Mouse (Mus musculus) G1E (cell line): ENCODE results near the gene Spata32. TPM values are rescaled to one million over a fixed set of nuclear protein-coding genes. Genes with fewer than 3 reads are reported as not detected.

Experiments
- ATAC-seq: 2 replicates; pipeline ENCODE4 v1.8.0; 2016; ENCODE audit warnings: mild to moderate bottlenecking; ENCODE audit not compliant: insufficient number of reproducible peaks, poor library complexity, low FRiP score, severe bottlenecking; ENCODE audit errors: extremely low read depth
- DNase-seq: peaks from one replicate; pipeline ENCODE4 v3.0.0; 2012; ENCODE audit warnings: low spot score
- H3K27me3 ChIP-seq: 2 replicates; pipeline ENCODE4 v1.6.1; 2012; ENCODE audit warnings: mild to moderate bottlenecking, low read length, inconsistent platforms; ENCODE audit not compliant: insufficient read depth
- H3K36me3 ChIP-seq: replicated peaks from 2 replicates; pipeline ENCODE3; 2012; ENCODE audit warnings: mild to moderate bottlenecking, inconsistent platforms
- H3K4me1 ChIP-seq: 2 replicates; pipeline ENCODE4 v1.6.1; 2012; ENCODE audit warnings: low read depth, low read length, inconsistent platforms, mixed read lengths; ENCODE audit not compliant: insufficient read depth
- H3K4me3 ChIP-seq: 2 replicates; pipeline ENCODE4 v1.5.1; 2012; ENCODE audit warnings: low read depth, mild to moderate bottlenecking, inconsistent platforms, low read length, moderate library complexity, mixed read lengths
- H3K9me3 ChIP-seq: replicated peaks from 2 replicates; pipeline ENCODE4 v1.6.1; 2012; ENCODE audit warnings: inconsistent platforms
- CTCF ChIP-seq: IDR thresholded peaks from 2 replicates; pipeline ENCODE4 v1.5.1; 2012; ENCODE audit warnings: low read depth, low read length, inconsistent platforms, mixed read lengths
- GATA1 ChIP-seq: IDR thresholded peaks from 2 replicates; pipeline ENCODE4 v1.6.1; 2012; ENCODE audit warnings: borderline replicate concordance, low read length, inconsistent platforms, mixed read lengths
- GATA2 ChIP-seq: IDR thresholded peaks from 2 replicates; pipeline ENCODE4 v1.6.1; 2012; ENCODE audit warnings: low read depth, low read length, inconsistent platforms, borderline replicate concordance
- POLR2AphosphoS5 ChIP-seq: IDR thresholded peaks from 2 replicates; pipeline ENCODE4 v1.6.1; 2012; ENCODE audit warnings: low read depth, low read length, inconsistent platforms; ENCODE audit not compliant: insufficient replicate concordance
- polyA plus RNA-seq: library from polyadenylated mRNA; stranded (reverse); fragments of >175 nt; gene quantifications from 2 replicates; pipeline ENCODE4 v1.2.3, GENCODE M21; 2012
- total RNA-seq, 2 experiments: library from RNA; stranded (forward) in 1 of 2; stranded (reverse) in 1 of 2; fragments of 200-1000 nt in 1 of 2; fragments of >200 nt in 1 of 2; fragmentation: Nextera tagmentation in 1 of 2; gene quantifications; 2 replicates each; pipeline ENCODE4 v1.2.3; 2014 to 2017

The Spata32 gene
- total and polyA plus RNA-seq, 3 experiments, result 0.16 TPM; not detected in 2

DNA sequence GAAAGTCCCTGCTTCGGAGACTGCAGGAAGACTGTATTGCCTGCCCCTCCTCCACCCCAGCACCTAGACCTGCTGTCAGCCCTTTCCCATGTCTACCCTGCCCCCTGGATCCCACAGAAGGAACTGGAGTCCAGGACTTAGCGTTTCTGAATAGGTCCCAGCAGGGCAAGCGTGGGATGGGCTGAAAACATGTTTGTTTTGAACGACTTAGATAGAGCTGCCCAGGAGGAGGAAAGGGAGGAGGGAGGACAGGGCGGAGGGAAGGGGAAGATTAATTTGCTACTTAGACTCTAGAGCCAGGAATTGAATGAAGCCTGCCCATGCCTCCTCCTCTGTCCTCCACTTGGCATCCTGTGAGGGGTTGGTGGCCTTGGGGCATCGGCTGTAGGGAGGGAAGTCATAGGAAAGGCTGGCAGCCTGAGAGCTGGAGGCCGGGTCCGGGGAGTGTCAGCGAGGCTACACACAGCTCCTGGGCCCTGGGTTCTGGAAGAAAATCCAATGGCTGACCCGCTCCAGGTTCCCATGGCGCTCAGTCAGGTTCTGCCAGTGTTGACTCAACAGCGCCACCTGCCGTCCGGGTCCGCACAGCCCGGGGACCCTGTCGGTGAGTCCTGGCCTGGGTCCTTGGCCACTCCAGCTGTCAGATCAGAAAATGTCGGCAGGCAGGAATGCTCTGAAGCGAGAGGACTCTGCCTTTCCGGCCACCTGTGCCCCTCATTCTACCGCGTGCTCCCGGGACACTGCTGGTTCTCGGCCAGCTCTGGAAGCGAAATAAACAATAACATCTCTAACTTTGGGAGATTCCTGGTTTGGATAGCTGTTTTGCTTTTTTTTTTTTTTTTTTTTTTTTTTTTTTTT is 59.4 kb downstream of the Spata32 start:
- H3K27me3 ChIP-seq, result no peaks in the 10 kb centered on the region
- ATAC-seq (peak; percentile 75), DNase-seq (peak; percentile 93)
- peak overlapping the region; percentile 68; the same call in 1 of the 2 replicates for H3K4me3 ChIP-seq
- peaks cover 15% of the 10 kb centered on the region for H3K4me1 ChIP-seq
- H3K36me3 ChIP-seq, result no peaks in the 10 kb centered on the region
- no peaks in the 10 kb centered on the region for H3K9me3 ChIP-seq
- TF ChIP-seq POLR2AphosphoS5 (no peak), GATA1 (no peak), GATA2 (no peak), CTCF (peak; percentile 81)

Other genes with a start within 250 kb of the Spata32 start
- gene Nmt1, start 190.2 kb downstream of the Spata32 start, total RNA-seq (2014; fragmentation: Nextera tagmentation), result 54.2 and 83.8 TPM in 2 replicates
- 40.0 and 51.2 TPM in 2 replicates for gene Nmt1, start 190.2 kb downstream of the Spata32 start, total RNA-seq (2017)
- gene Nmt1, start 190.2 kb downstream of the Spata32 start, polyA plus RNA-seq, result 5.9 and 9.2 TPM in 2 replicates
- gene Dcakd, start 190.1 kb downstream of the Spata32 start, total RNA-seq (2014; fragmentation: Nextera tagmentation), result 87.1 and 95.3 TPM in 2 replicates
- 31.1 and 36.4 TPM in 2 replicates for gene Dcakd, start 190.1 kb downstream of the Spata32 start, total RNA-seq (2017)
- 191 and 199 TPM in 2 replicates for gene Dcakd, start 190.1 kb downstream of the Spata32 start, polyA plus RNA-seq
- gene Plcd3, start 116.8 kb downstream of the Spata32 start, total RNA-seq (2014; fragmentation: Nextera tagmentation), result not detected in 2 replicates
- 0.06 and 0.11 TPM in 2 replicates for gene Plcd3, start 116.8 kb downstream of the Spata32 start, total RNA-seq (2017)
- not detected in 2 replicates for gene Plcd3, start 116.8 kb downstream of the Spata32 start, polyA plus RNA-seq
- 16.9 and 32.7 TPM in 2 replicates for gene Acbd4, start 116.8 kb downstream of the Spata32 start, total RNA-seq (2014; fragmentation: Nextera tagmentation)
- 11.9 and 19.2 TPM in 2 replicates for gene Acbd4, start 116.8 kb downstream of the Spata32 start, total RNA-seq (2017)
- gene Acbd4, start 116.8 kb downstream of the Spata32 start, polyA plus RNA-seq, result 22.1 and 23.2 TPM in 2 replicates
- gene Hexim1, start 102.2 kb downstream of the Spata32 start, total RNA-seq (2014; fragmentation: Nextera tagmentation), result 13.2 and 16.6 TPM in 2 replicates
- 36.7 and 39.4 TPM in 2 replicates for gene Hexim1, start 102.2 kb downstream of the Spata32 start, total RNA-seq (2017)
- gene Hexim1, start 102.2 kb downstream of the Spata32 start, polyA plus RNA-seq, result 21.2 and 25.7 TPM in 2 replicates
- gene Hexim2, start 86.0 kb downstream of the Spata32 start, total RNA-seq (2014; fragmentation: Nextera tagmentation), result 6.1 and 12.7 TPM in 2 replicates
- gene Hexim2, start 86.0 kb downstream of the Spata32 start, total RNA-seq (2017), result 8.6 and 9.0 TPM in 2 replicates
- 11.7 and 13.7 TPM in 2 replicates for gene Hexim2, start 86.0 kb downstream of the Spata32 start, polyA plus RNA-seq
- gene Fmnl1, start 47.3 kb downstream of the Spata32 start, total RNA-seq (2014; fragmentation: Nextera tagmentation), result 2.7 TPM in 1 of 2 replicates, not detected in the other
- 0.23 TPM in 1 of 2 replicates, not detected in the other for gene Fmnl1, start 47.3 kb downstream of the Spata32 start, total RNA-seq (2017)
- 0.02 and 0.07 TPM in 2 replicates for gene Fmnl1, start 47.3 kb downstream of the Spata32 start, polyA plus RNA-seq
- not detected in 2 replicates for gene 1700023F06Rik, start 9.9 kb downstream of the Spata32 start, total RNA-seq (2014; fragmentation: Nextera tagmentation)
- not detected in 2 replicates for gene 1700023F06Rik, start 9.9 kb downstream of the Spata32 start, total RNA-seq (2017)
- gene 1700023F06Rik, start 9.9 kb downstream of the Spata32 start, polyA plus RNA-seq, result not detected in 2 replicates
- 10.1 and 10.8 TPM in 2 replicates for gene Map3k14, start 49.0 kb upstream of the Spata32 start, total RNA-seq (2014; fragmentation: Nextera tagmentation)
- gene Map3k14, start 49.0 kb upstream of the Spata32 start, total RNA-seq (2017), result 3.3 and 4.9 TPM in 2 replicates
- 9.4 and 10.8 TPM in 2 replicates for gene Map3k14, start 49.0 kb upstream of the Spata32 start, polyA plus RNA-seq
- 5.2 and 8.0 TPM in 2 replicates for gene Arhgap27, start 145.3 kb upstream of the Spata32 start, total RNA-seq (2014; fragmentation: Nextera tagmentation)
- 11.2 and 12.6 TPM in 2 replicates for gene Arhgap27, start 145.3 kb upstream of the Spata32 start, total RNA-seq (2017)
- gene Arhgap27, start 145.3 kb upstream of the Spata32 start, polyA plus RNA-seq, result 11.5 and 13.2 TPM in 2 replicates
- 27.1 and 35.1 TPM in 2 replicates for gene Plekhm1, start 194.3 kb upstream of the Spata32 start, total RNA-seq (2014; fragmentation: Nextera tagmentation)
- gene Plekhm1, start 194.3 kb upstream of the Spata32 start, total RNA-seq (2017), result 8.9 and 9.4 TPM in 2 replicates
- gene Plekhm1, start 194.3 kb upstream of the Spata32 start, polyA plus RNA-seq, result 11.7 and 12.0 TPM in 2 replicates